Mouse (Mus musculus) kidney, postnatal 4 days (tissue): Measurements from ENCODE around the gene Cdc42bpb.

Experiments
- DNase-seq, 2 experiments: peaks; one replicate each; pipeline ENCODE4 v3.0.0; 2021; ENCODE audit warnings: mixed read lengths in 2 of 2

The Cdc42bpb gene

GRCm38 (mm10) chr12:111385883-111386641 lies 8.5 kb upstream of the Cdc42bpb start:
- DNase-seq = no peak

GRCm38 (mm10) chr12:111378812-111379211 lies 1.3 kb upstream of the Cdc42bpb start:
- DNase-seq = no peak

GRCm38 (mm10) chr12:111377986-111378490 lies 520 bp upstream of the Cdc42bpb start:
- DNase-seq = peak; percentile 62 to 75

- DNase-seq = peak; percentile 77 to 85
Observed at GRCm38 (mm10) chr12:111376826-111377331, 639 bp downstream of the Cdc42bpb start.

GRCm38 (mm10) chr12:111376053-111376452 lies 1.5 kb downstream of the Cdc42bpb start:
- DNase-seq = no peak

GRCm38 (mm10) chr12:111375559-111375958 lies 2.0 kb downstream of the Cdc42bpb start:
- DNase-seq = no peak

GRCm38 (mm10) chr12:111374727-111375126 lies 2.8 kb downstream of the Cdc42bpb start:
- DNase-seq = no peak

GRCm38 (mm10) chr12:111373411-111373810 lies 4.1 kb downstream of the Cdc42bpb start:
- DNase-seq = no peak

- DNase-seq = no peak
Observed at GRCm38 (mm10) chr12:111371905-111372304, 5.6 kb downstream of the Cdc42bpb start.

- DNase-seq = peak in 1 of 2 experiments; percentile 60
Observed at GRCm38 (mm10) chr12:111370249-111370648, 7.3 kb downstream of the Cdc42bpb start.

GRCm38 (mm10) chr12:111367065-111367464 lies 10.5 kb downstream of the Cdc42bpb start:
- no peak for DNase-seq

- DNase-seq = no peak
Observed at GRCm38 (mm10) chr12:111364234-111364633, 13.3 kb downstream of the Cdc42bpb start.

- DNase-seq = peak; percentile 46 to 62
Observed at GRCm38 (mm10) chr12:111361319-111362098, 16.0 kb downstream of the Cdc42bpb start.

GRCm38 (mm10) chr12:111360671-111361070 lies 16.8 kb downstream of the Cdc42bpb start:
- DNase-seq = no peak

GRCm38 (mm10) chr12:111356216-111356615 lies 21.3 kb downstream of the Cdc42bpb start:
- peak in 1 of 2 experiments; percentile 42 for DNase-seq

- DNase-seq = no peak
Observed at GRCm38 (mm10) chr12:111354142-111354541, 23.4 kb downstream of the Cdc42bpb start.

GRCm38 (mm10) chr12:111353439-111353915 lies 24.0 kb downstream of the Cdc42bpb start:
- peak; percentile 73 to 85 for DNase-seq

GRCm38 (mm10) chr12:111353008-111353407 lies 24.5 kb downstream of the Cdc42bpb start:
- no peak for DNase-seq

- peak in 1 of 2 experiments; percentile 42 for DNase-seq
Observed at GRCm38 (mm10) chr12:111352520-111352919, 25.0 kb downstream of the Cdc42bpb start.

- no peak for DNase-seq
Observed at GRCm38 (mm10) chr12:111349540-111350231, 27.8 kb downstream of the Cdc42bpb start.

GRCm38 (mm10) chr12:111343956-111344355 lies 33.6 kb downstream of the Cdc42bpb start:
- DNase-seq = no peak

GRCm38 (mm10) chr12:111340692-111341091 lies 36.8 kb downstream of the Cdc42bpb start:
- no peak for DNase-seq
